Mouse (Mus musculus) MEL (cell line): ENCODE measurements around the gene Gm17581. TPM values are rescaled to one million over a fixed set of nuclear protein-coding genes. Genes with fewer than 3 reads are reported as not detected.

Experiments
- DNase-seq: peaks from one replicate; pipeline ENCODE4 v3.0.0; 2011; ENCODE audit warnings: low read depth, low spot score
- H3K27ac ChIP-seq: 2 replicates; pipeline ENCODE4 v1.5.1; 2012; ENCODE audit warnings: low read depth, mild to moderate bottlenecking, control low read depth, low read length, moderate library complexity; ENCODE audit not compliant: control insufficient read depth
- H3K27me3 ChIP-seq, 2 experiments: fragments of 150-350 bp in 1 of 2; sonication (generic) in 1 of 2; 2 replicates each; pipeline ENCODE4 v1.6.1; 2012; ENCODE audit warnings: low read length in 2 of 2, mild to moderate bottlenecking in 2 of 2, improper control_type of control experiment in 1 of 2, moderate library complexity in 1 of 2; ENCODE audit not compliant: insufficient read depth in 2 of 2, control insufficient read depth in 1 of 2
- H3K36me3 ChIP-seq, 2 experiments: 2 replicates each; pipeline ENCODE4 v1.6.1; 2012 to 2014; ENCODE audit warnings: low read length in 2 of 2, improper control_type of control experiment in 1 of 2, inconsistent platforms in 1 of 2, mild to moderate bottlenecking in 1 of 2; ENCODE audit not compliant: insufficient read depth in 2 of 2, control insufficient read depth in 1 of 2
- H3K4me1 ChIP-seq, 2 experiments: fragments of 150-350 bp in 1 of 2; sonication (generic) in 1 of 2; 2 replicates each; pipeline ENCODE4 v1.6.1; 2012; ENCODE audit warnings: low read length in 2 of 2, improper control_type of control experiment in 1 of 2, mild to moderate bottlenecking in 1 of 2; ENCODE audit not compliant: insufficient read depth in 2 of 2, control insufficient read depth in 1 of 2
- H3K4me3 ChIP-seq, 2 experiments: fragments of 150-350 bp in 1 of 2; sonication (generic) in 1 of 2; 2 replicates each; pipeline ENCODE4 v1.5.1; 2012; ENCODE audit warnings: low read depth in 2 of 2, low read length in 2 of 2, mild to moderate bottlenecking in 2 of 2, moderate library complexity in 2 of 2, control low read depth in 1 of 2, improper control_type of control experiment in 1 of 2; ENCODE audit not compliant: control insufficient read depth in 1 of 2, insufficient read depth in 1 of 2
- H3K79me2 ChIP-seq: 2 replicates; pipeline ENCODE4 v1.6.1; 2012; ENCODE audit warnings: mild to moderate bottlenecking, low read length, moderate library complexity; ENCODE audit not compliant: control insufficient read depth, poor library complexity, insufficient read depth
- H3K9ac ChIP-seq: 2 replicates; pipeline ENCODE4 v1.6.1; 2012; ENCODE audit warnings: low read depth, mild to moderate bottlenecking, control low read depth, low read length, moderate library complexity; ENCODE audit not compliant: control insufficient read depth, poor library complexity, severe bottlenecking
- H3K9me3 ChIP-seq: fragments of 150-350 bp; sonication (generic); replicated peaks from 2 replicates; pipeline ENCODE4 v1.6.1; 2012; ENCODE audit warnings: mild to moderate bottlenecking, low read length, improper control_type of control experiment, moderate library complexity; ENCODE audit not compliant: insufficient read depth
- CHD1 ChIP-seq: IDR thresholded peaks from 2 replicates; pipeline ENCODE4 v1.6.1; 2012; ENCODE audit warnings: low read depth, mild to moderate bottlenecking, inconsistent platforms, low read length, improper control_type of control experiment
- CTCF ChIP-seq, 3 experiments: IDR thresholded peaks in 2 of 3; conservative IDR thresholded peaks in 1 of 3; 2 replicates each; pipeline ENCODE4 v1.5.1; 2011 to 2012; ENCODE audit warnings: low read length in 3 of 3, low read depth in 2 of 3, mild to moderate bottlenecking in 2 of 3, improper control_type of control experiment in 1 of 3, inconsistent platforms in 1 of 3, mixed read lengths in 1 of 3, moderate library complexity in 1 of 3; ENCODE audit not compliant: control insufficient read depth in 1 of 3, insufficient read depth in 1 of 3, poor library complexity in 1 of 3, severe bottlenecking in 1 of 3
- HCFC1 ChIP-seq: IDR thresholded peaks from 2 replicates; pipeline ENCODE4 v1.6.1; 2012; ENCODE audit warnings: low read depth, mild to moderate bottlenecking, inconsistent platforms, low read length, improper control_type of control experiment, moderate library complexity
- MAX ChIP-seq: IDR thresholded peaks from 2 replicates; pipeline ENCODE4 v1.6.1; 2011; ENCODE audit warnings: low read length, improper control_type of control experiment
- MEF2A ChIP-seq: IDR thresholded peaks from 2 replicates; pipeline ENCODE4 v1.6.1; 2014; ENCODE audit warnings: low read depth, mild to moderate bottlenecking, inconsistent platforms, low read length, improper control_type of control experiment; ENCODE audit not compliant: poor library complexity, insufficient replicate concordance, severe bottlenecking; ENCODE audit errors: extremely low read depth
- MXI1 ChIP-seq: IDR thresholded peaks from 2 replicates; pipeline ENCODE4 v1.6.1; 2011; ENCODE audit warnings: mild to moderate bottlenecking, low read depth, low read length, improper control_type of control experiment
- MYB ChIP-seq: IDR thresholded peaks from 2 replicates; pipeline ENCODE4 v1.6.1; 2011; ENCODE audit warnings: mild to moderate bottlenecking, low read depth, low read length, improper control_type of control experiment
- POLR2A ChIP-seq, 2 experiments: IDR thresholded peaks; 2 replicates each; pipeline ENCODE4 v1.6.1; 2011 to 2012; ENCODE audit warnings: low read length in 2 of 2, mild to moderate bottlenecking in 2 of 2, control low read depth in 1 of 2, improper control_type of control experiment in 1 of 2, low read depth in 1 of 2, moderate library complexity in 1 of 2; ENCODE audit not compliant: control insufficient read depth in 1 of 2, insufficient read depth in 1 of 2, poor library complexity in 1 of 2
- RCOR1 ChIP-seq: IDR thresholded peaks from 2 replicates; pipeline ENCODE4 v1.6.1; 2012; ENCODE audit warnings: low read depth, mild to moderate bottlenecking, inconsistent platforms, low read length, improper control_type of control experiment
- SMC3 ChIP-seq: IDR thresholded peaks from 2 replicates; pipeline ENCODE4 v1.6.1; 2011; ENCODE audit warnings: low read depth, low read length, improper control_type of control experiment
- TAL1 ChIP-seq: IDR thresholded peaks from 2 replicates; pipeline ENCODE4 v1.6.1; 2012; ENCODE audit warnings: mild to moderate bottlenecking, inconsistent platforms, low read length, moderate library complexity, mixed read lengths
- TCF12 ChIP-seq: IDR thresholded peaks from 2 replicates; pipeline ENCODE4 v1.6.1; 2014; ENCODE audit warnings: low read depth, mild to moderate bottlenecking, inconsistent platforms, low read length, improper control_type of control experiment, moderate library complexity
- USF1 ChIP-seq: IDR thresholded peaks from 2 replicates; pipeline ENCODE4 v1.6.1; 2014; ENCODE audit warnings: low read depth, mild to moderate bottlenecking, inconsistent platforms, low read length, improper control_type of control experiment, moderate library complexity
- USF2 ChIP-seq, 2 experiments: IDR thresholded peaks; 2 replicates each; pipeline ENCODE4 v1.6.1; 2011 to 2012; ENCODE audit warnings: improper control_type of control experiment in 2 of 2, low read length in 2 of 2, borderline replicate concordance in 1 of 2, inconsistent platforms in 1 of 2, low read depth in 1 of 2, mild to moderate bottlenecking in 1 of 2; ENCODE audit not compliant: insufficient read depth in 1 of 2
- ZC3H11A ChIP-seq: IDR thresholded peaks from 2 replicates; pipeline ENCODE4 v1.6.1; 2012; ENCODE audit warnings: low read depth, mild to moderate bottlenecking, inconsistent platforms, low read length, improper control_type of control experiment
- ZKSCAN1 ChIP-seq: IDR thresholded peaks from 2 replicates; pipeline ENCODE4 v1.6.1; 2012; ENCODE audit warnings: low read depth, mild to moderate bottlenecking, inconsistent platforms, low read length, improper control_type of control experiment, moderate library complexity
- ZNF384 ChIP-seq: IDR thresholded peaks from 2 replicates; pipeline ENCODE4 v1.6.1; 2012; ENCODE audit warnings: low read depth, mild to moderate bottlenecking, inconsistent platforms, low read length, improper control_type of control experiment
- polyA plus RNA-seq, 2 experiments: library from polyadenylated mRNA; stranded (reverse) in 1 of 2; unstranded in 1 of 2; fragments of >175 nt in 1 of 2; fragments of >200 nt in 1 of 2; gene quantifications; 2 replicates each; pipeline versions ENCODE4 v1.2.1 to v1.2.4; 2012; ENCODE audit warnings: low replicate concordance in 2 of 2, low read depth in 1 of 2; ENCODE audit not compliant: insufficient read length in 2 of 2, insufficient read depth in 1 of 2, missing spikeins in 1 of 2
- total RNA-seq: library from RNA; depleted of rRNA; stranded (reverse); fragments of 300-350 nt; gene quantifications from 2 replicates; pipeline ENCODE4 v1.2.3, GENCODE M21; 2012

Gene Gm17581
- total and polyA plus RNA-seq, 3 experiments: not detected

DNA sequence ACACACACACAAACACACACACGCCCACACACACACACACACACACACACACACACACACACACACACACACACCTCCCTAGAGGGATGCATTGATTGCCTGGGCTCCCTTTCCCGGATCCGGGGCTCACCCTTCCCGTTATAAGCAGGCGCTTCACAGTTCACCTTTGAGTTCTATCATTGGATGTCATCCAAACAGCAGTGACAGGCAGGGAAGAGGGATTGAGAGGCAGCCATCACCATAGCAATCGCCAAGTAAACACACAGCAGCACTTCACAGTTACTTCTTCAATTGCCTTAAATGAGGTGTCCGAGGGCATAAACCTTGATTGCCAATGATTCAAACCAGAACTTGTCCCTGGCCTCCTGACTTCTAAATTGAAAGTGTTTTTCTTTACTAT is 43.4 kb upstream of the Gm17581 start:
- H3K27ac ChIP-seq: no peak overlapping the region
- H3K4me1 ChIP-seq: 0 out of 4 replicates have a peak, but pooled peaks cover 0 to 5% of the 10 kb centered on the region in 2 experiments
- no peak overlapping the region for H3K9ac ChIP-seq
- no peaks in the 10 kb centered on the region for H3K9me3 ChIP-seq
- no peaks in the 10 kb centered on the region for H3K36me3 ChIP-seq
- DNase-seq: peak; percentile 38
- no peak overlapping the region for H3K4me3 ChIP-seq
- no peaks in the 10 kb centered on the region for H3K79me2 ChIP-seq
- no peak for TF ChIP-seq RCOR1
- no peak for TF ChIP-seq MXI1
- TF ChIP-seq ZKSCAN1: no peak
- TF ChIP-seq USF2 (IDR thresholded peaks at IDR 0.05; ENCODE audit: borderline replicate concordance in 1 of 2, insufficient read depth in 1 of 2, low read depth in 1 of 2, low read length in 2 of 2): no peak
- TF ChIP-seq MYB: no peak
- TF ChIP-seq SMC3: no peak
- no peak for TF ChIP-seq ZNF384
- no peak for TF ChIP-seq POLR2A (IDR thresholded peaks at IDR 0.05; ENCODE audit: control insufficient read depth in 1 of 2, insufficient read depth in 1 of 2, low read depth in 1 of 2, low read length in 2 of 2, poor library complexity in 1 of 2)
- no peaks in the 10 kb centered on the region; a peak in 1 of 4 replicates for H3K27me3 ChIP-seq

DNA sequence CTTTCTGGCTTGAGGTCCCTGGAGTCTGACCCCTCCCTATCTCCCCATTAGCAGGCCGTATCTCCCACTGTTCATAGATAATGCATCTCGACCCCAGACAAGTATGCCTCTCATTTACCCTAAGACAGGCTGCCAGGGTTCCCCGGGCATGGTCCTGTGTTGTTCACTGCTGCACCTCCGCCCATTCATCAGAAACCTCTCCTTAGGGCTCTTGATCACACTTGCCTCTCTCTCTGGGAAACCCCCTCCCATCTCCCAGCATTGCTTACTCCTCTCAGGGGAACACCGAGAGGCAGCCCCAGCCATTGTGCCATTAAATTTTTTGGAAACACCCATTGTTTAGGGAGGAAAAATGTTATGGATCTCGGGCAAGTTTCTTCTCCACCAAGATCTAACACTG is 42.3 kb upstream of the Gm17581 start:
- no peaks in the 10 kb centered on the region for H3K9me3 ChIP-seq
- H3K36me3 ChIP-seq: no peaks in the 10 kb centered on the region
- no peaks in the 10 kb centered on the region for H3K79me2 ChIP-seq
- H3K9ac ChIP-seq: no peak overlapping the region
- H3K27ac ChIP-seq: no peak overlapping the region
- 0 out of 4 replicates have a peak, but pooled peaks cover 0 to 5% of the 10 kb centered on the region in 2 experiments for H3K4me1 ChIP-seq
- H3K4me3 ChIP-seq: no peak overlapping the region
- DNase-seq: no peak
- no peaks in the 10 kb centered on the region; a peak in 2 of 4 replicates for H3K27me3 ChIP-seq
- TF ChIP-seq CHD1: no peak
- no peak for TF ChIP-seq MAX
- TF ChIP-seq TAL1: no peak
- no peak for TF ChIP-seq CTCF (IDR thresholded peaks at IDR 0.05 in 2 of 3, conservative IDR thresholded peaks at IDR 0.05 in 1 of 3; ENCODE audit: control insufficient read depth in 1 of 3, insufficient read depth in 1 of 3, low read depth in 2 of 3, low read length in 3 of 3, poor library complexity in 1 of 3, severe bottlenecking in 1 of 3)
- TF ChIP-seq USF1: no peak
- no peak for TF ChIP-seq HCFC1
- TF ChIP-seq MEF2A: no peak
- no peak for TF ChIP-seq TCF12
- no peak for TF ChIP-seq ZC3H11A
- no peak for TF ChIP-seq SMC3
- no peak for TF ChIP-seq MXI1
- TF ChIP-seq ZKSCAN1: no peak
- TF ChIP-seq, all 39 proteins: peak for 0
